Mouse (Mus musculus) heart, adult 2 months (tissue): Measurements from ENCODE around the gene Olfr978. TPM values are rescaled to one million over a fixed set of nuclear protein-coding genes. Genes with fewer than 3 reads are reported as not detected.
"Not testable (repeated sequence)": the region's sequence is repeated elsewhere in the genome, so short reads cannot be mapped to it uniquely, and the experiment has no call there.

ENCODE experiments used
- DNase-seq, 2 experiments: peaks; one replicate each; pipeline ENCODE4 v3.0.0; 2021
- H3K27ac ChIP-seq: fragments of 200-600 bp; 2 replicates; pipeline ENCODE4 v1.8.1; 2022
- H3K27me3 ChIP-seq: fragments of 200-500 bp; 2 replicates; pipeline ENCODE4 v1.6.1; 2012; ENCODE audit warnings: mild to moderate bottlenecking, low read length, inconsistent platforms, mixed read lengths; ENCODE audit not compliant: control insufficient read depth, insufficient read depth
- H3K36me3 ChIP-seq: fragments of 200-500 bp; 2 replicates; pipeline ENCODE4 v1.6.1; 2012; ENCODE audit warnings: low read length, inconsistent platforms; ENCODE audit not compliant: control insufficient read depth, insufficient read depth
- H3K4me1 ChIP-seq: fragments of 200-500 bp; 2 replicates; pipeline ENCODE4 v1.6.1; 2011; ENCODE audit warnings: low read length; ENCODE audit not compliant: control insufficient read depth, insufficient read depth
- H3K4me3 ChIP-seq: fragments of 200-600 bp; 2 replicates; pipeline ENCODE4 v1.8.1; 2022
- H3K79me2 ChIP-seq: fragments of 200-500 bp; replicated peaks from 2 replicates; pipeline ENCODE4 v1.6.1; 2012; ENCODE audit warnings: mild to moderate bottlenecking, inconsistent platforms, low read length, moderate library complexity, mixed read lengths; ENCODE audit not compliant: control insufficient read depth, insufficient read depth
- H3K9ac ChIP-seq: fragments of 200-500 bp; 2 replicates; pipeline ENCODE4 v1.6.1; 2012; ENCODE audit warnings: low read depth, mild to moderate bottlenecking, control low read depth, inconsistent platforms, low read length, mixed read lengths
- CTCF ChIP-seq: fragments of 200-600 bp; IDR thresholded peaks from 2 replicates; pipeline ENCODE4 v1.8.1; 2022; ENCODE audit warnings: antibody characterized with exemption, mild to moderate bottlenecking, moderate library complexity
- EP300 ChIP-seq: fragments of 200-500 bp; IDR thresholded peaks from 2 replicates; pipeline ENCODE4 v1.6.1; 2011; ENCODE audit warnings: low read depth, low read length, control low read depth; ENCODE audit not compliant: insufficient read depth
- POLR2A ChIP-seq: fragments of 200-500 bp; IDR thresholded peaks from 2 replicates; pipeline ENCODE4 v1.6.1; 2011; ENCODE audit warnings: mild to moderate bottlenecking, low read depth, low read length, control low read depth; ENCODE audit not compliant: insufficient read depth
- WGBS: fragments of 180-500 bp; shearing (Covaris S2); methylation state at CpG from one replicate; pipeline ENCODE4 v1.1.7; 2018; 5-methylcytosine and 5-hydroxymethylcytosine counted together
- intact Hi-C: fragments of 180-260 bp; cut with DNase I; formaldehyde crosslinking; loops from one replicate; pipeline ENCODE4 v1.15.1; 2025
- long read RNA-seq: library from polyadenylated mRNA; stranded (forward); transcript quantifications from one replicate; pipeline ENCODE4 v2.0.0, GENCODE M21; 2021
- polyA plus RNA-seq: library from polyadenylated mRNA; depleted of rRNA; stranded (reverse); fragments of >200 nt; gene quantifications from 2 replicates; pipeline ENCODE4 v1.2.3, GENCODE M21; 2012; rRNA removed
- total RNA-seq, 2 experiments: library from RNA; stranded (reverse); gene quantifications; 2 replicates each; pipeline ENCODE4 v1.2.3; 2021

The Olfr978 gene
- not detected for total RNA-seq
- not detected in 2 replicates for polyA plus RNA-seq
- long read RNA-seq = 0 reads

DNA sequence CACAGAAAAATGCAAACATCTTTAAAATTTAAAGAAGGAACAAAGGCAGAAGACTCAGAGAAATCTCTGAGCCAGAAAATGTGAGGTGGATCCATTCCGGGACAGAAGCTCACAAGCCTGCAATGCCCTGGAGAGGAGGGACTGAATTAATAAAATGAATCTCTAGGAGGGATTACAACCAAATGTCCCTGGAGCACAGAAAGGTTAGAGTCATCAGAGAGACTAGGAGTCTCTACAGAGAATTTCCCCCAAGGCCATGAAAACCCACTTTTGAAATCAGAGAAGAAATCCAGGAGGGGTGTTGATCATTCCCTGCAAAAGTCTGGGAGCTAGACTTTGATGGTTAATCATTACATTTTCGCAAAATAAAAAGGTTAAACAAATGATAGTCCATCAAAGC lies at the start of gene Olfr978:
TSS of gene Olfr978 (plus strand) at position 301 of the 400 bp plus-strand sequence.
- H3K79me2 ChIP-seq = no peaks in the 10 kb centered on the region
- H3K4me3 ChIP-seq = no peak within 1 kb of the TSS
- intact Hi-C loops = no loop called here
- no peak for DNase-seq
- H3K27ac ChIP-seq = no peak within 1 kb of the TSS
- no peaks in the 10 kb centered on the region for H3K4me1 ChIP-seq
- H3K9ac ChIP-seq = no peak within 1 kb of the TSS
- 81% methylated on average over 2 of the region's 2 CpGs for WGBS
- no peaks in the 10 kb centered on the region for H3K36me3 ChIP-seq
- TF ChIP-seq CTCF = no peak
- no peak for TF ChIP-seq EP300
- TF ChIP-seq POLR2A = no peak
- H3K27me3 ChIP-seq = no peaks in the 10 kb centered on the region

DNA sequence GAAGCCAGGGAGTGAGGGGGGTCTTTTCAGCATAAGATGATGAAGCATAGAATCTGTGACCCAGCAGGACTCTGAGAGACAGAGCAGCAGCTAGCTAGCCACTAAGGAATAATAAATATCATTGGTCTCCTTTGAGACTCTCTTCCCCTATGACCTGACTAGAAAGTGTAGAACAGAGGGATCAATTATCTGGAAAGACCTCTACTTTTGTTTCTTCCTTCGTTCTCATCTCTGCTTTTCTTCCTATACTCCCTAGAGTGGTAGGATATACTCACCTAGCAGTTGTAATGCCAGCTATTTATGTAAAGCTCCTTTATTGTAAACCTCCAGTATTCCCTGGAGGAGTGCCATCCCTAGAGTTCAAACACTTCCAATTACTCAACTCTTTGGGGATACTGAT lies 40.0 kb upstream of the Olfr978 start, which contains the start of gene Olfr975:
TSS of gene Olfr975 (minus strand) at position 101 of the 400 bp plus-strand sequence.
- TF ChIP-seq POLR2A (no peak), EP300 (no peak), CTCF (no peak)
- Histone ChIP-seq H3K36me3 (no peaks in the 10 kb centered on the region), H3K79me2 (no peaks in the 10 kb centered on the region), H3K4me3 (no peak within 1 kb of the TSS), H3K4me1 (no peaks in the 10 kb centered on the region), H3K27ac (no peak within 1 kb of the TSS), H3K9ac (no peak within 1 kb of the TSS), H3K27me3 (no peaks in the 10 kb centered on the region)
- 50% methylated on average over 1 of the region's 1 CpGs for WGBS
- DNase-seq = no peak
- intact Hi-C loops = no loop called here

DNA sequence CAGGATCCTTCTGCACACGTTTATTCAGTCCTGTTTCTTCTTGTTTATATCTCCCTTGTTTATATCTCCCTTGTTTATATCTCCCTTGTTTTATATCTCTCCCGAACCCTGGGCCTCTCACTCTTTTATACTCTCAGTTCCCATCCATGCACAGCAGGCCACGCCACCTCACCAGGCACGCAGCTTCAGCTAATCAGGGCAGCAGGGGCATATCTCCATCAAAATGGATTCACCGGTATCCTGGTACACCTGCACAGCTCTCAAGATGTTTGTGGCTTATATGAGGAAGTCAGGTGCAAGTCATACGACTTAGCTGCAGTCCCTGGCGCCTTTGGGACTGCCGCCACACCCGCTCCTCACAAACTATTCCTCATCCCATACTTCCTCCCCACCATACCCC lies 30.9 kb upstream of the Olfr978 start, which contains the start of gene Olfr976:
TSS of gene Olfr976 (minus strand) at position 101 of the 400 bp plus-strand sequence.
- H3K27ac ChIP-seq, H3K79me2 ChIP-seq, H3K36me3 ChIP-seq, H3K4me3 ChIP-seq, intact Hi-C loops, DNase-seq, H3K4me1 ChIP-seq, H3K27me3 ChIP-seq, H3K9ac ChIP-seq: not testable (repeated sequence)
- 84% methylated on average over 8 of the region's 9 CpGs for WGBS

DNA sequence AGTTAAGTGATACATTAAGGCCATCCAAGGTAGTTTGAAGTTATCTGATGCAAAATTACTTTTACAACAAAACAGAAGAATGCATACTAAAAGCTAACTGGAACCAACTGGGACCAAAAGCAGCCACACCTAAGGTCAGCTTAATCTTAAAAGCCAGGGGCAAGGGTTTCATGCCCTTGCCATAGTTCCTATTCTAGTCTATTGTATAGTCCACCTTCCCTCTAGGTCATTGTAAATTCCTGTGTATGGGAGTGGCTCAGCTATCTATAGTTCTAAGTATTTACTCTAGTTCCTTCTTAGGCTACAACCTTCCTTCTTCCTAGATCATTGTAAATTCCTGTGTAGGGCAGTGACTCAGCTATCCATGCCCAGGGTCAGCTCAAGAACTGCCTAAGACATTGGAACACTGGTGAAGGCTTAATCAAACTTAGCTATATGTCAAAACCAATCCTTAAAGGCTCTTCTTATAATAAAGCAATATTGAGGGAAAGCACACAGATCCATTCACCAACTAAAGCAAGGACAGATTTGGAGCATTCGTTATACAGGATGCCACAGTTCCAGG lies 15.2 kb upstream of the Olfr978 start:
- H3K9ac ChIP-seq, H3K4me3 ChIP-seq, H3K36me3 ChIP-seq, H3K27me3 ChIP-seq, H3K4me1 ChIP-seq, DNase-seq, H3K27ac ChIP-seq, H3K79me2 ChIP-seq, intact Hi-C loops: not testable (repeated sequence)
- WGBS = 77% methylated on average over 1 of the region's 1 CpGs

DNA sequence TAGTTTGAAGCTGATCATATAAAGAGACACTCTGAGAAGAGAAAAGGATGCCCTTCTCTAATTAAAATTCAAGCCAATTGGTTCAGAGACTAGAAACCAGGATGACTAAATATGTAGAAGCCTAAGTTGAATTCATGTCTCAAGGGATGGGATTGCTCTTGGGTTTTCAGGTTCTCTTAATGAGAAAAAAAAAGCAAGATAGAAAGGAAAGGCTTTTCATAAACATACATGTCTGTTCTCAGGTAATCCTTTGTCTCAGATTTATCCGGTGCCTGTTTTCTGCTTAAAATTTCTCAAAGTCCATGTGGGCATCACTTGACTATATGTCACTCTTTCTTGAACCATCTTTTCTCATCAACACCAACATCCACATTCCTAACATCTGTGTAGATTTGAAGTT lies 11.5 kb downstream of the Olfr978 start, which contains the start of gene Olfr979:
TSS of gene Olfr979 (minus strand) at position 101 of the 400 bp plus-strand sequence.
- Histone ChIP-seq H3K36me3 (no peaks in the 10 kb centered on the region), H3K4me1 (no peaks in the 10 kb centered on the region), H3K79me2 (no peaks in the 10 kb centered on the region), H3K27me3 (no peaks in the 10 kb centered on the region), H3K27ac (no peak within 1 kb of the TSS), H3K4me3 (no peak within 1 kb of the TSS), H3K9ac (no peak within 1 kb of the TSS)
- DNase-seq = no peak
- 98% methylated on average over 1 of the region's 1 CpGs for WGBS
- TF ChIP-seq EP300 (no peak), POLR2A (no peak), CTCF (no peak)
- intact Hi-C loops = no loop called here

DNA sequence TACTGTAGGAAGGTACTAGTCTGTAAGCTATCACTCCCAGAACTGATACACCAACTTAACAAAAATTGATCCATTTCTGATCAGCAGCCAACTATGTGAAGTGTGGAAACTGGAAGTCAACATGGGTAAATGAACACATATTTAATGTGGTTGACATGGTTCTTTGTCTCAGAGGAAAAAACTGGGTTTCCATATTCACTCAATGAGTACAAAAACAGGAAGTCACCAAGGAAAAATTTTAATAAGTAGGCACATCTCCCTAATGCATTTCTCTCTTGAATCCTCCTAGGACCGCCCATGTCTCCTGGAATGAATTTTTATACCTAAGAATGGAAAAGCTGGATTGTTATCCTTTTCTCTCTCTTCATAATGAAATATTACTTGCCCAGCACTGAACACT lies 17.6 kb downstream of the Olfr978 start, which contains the start of gene Olfr980:
TSS of gene Olfr980 (minus strand) at position 101 of the 400 bp plus-strand sequence.
- 87% methylated on average over 1 of the region's 1 CpGs for WGBS
- Histone ChIP-seq H3K36me3 (no peaks in the 10 kb centered on the region), H3K9ac (no peak within 1 kb of the TSS), H3K4me3 (no peak within 1 kb of the TSS), H3K27me3 (no peaks in the 10 kb centered on the region), H3K4me1 (no peaks in the 10 kb centered on the region), H3K79me2 (no peaks in the 10 kb centered on the region), H3K27ac (no peak within 1 kb of the TSS)
- intact Hi-C loops = no loop called here
- no peak for TF ChIP-seq EP300
- no peak for TF ChIP-seq POLR2A
- no peak for TF ChIP-seq CTCF
- DNase-seq = no peak
